Mouse (Mus musculus) splenic B cell, adult 2 months (primary cell): ENCODE measurements around the gene Lars2.
A peak's percentile ranks its signal among the peaks of the same experiment; 100 is the strongest.

Experiments
- DNase-seq: peaks from one replicate; pipeline ENCODE4 v3.0.0-alpha.2; 2011; ENCODE audit warnings: low read depth, low spot score
- H3K27me3 ChIP-seq: 2 replicates; pipeline ENCODE4 v1.6.1; 2012; ENCODE audit warnings: mild to moderate bottlenecking, low read length, moderate library complexity, mixed read lengths; ENCODE audit not compliant: control insufficient read depth, poor library complexity, insufficient read depth, severe bottlenecking
- H3K36me3 ChIP-seq: 2 replicates; pipeline ENCODE4 v1.6.1; 2012; ENCODE audit warnings: mild to moderate bottlenecking, low read length, moderate library complexity, mixed read lengths; ENCODE audit not compliant: control insufficient read depth, poor library complexity, insufficient read depth, severe bottlenecking

Gene Lars2

GRCm38 (mm10) chr9:123500480-123500879 lies 133.8 kb downstream of the Lars2 start:
- no peak for DNase-seq
- Histone ChIP-seq H3K36me3 (peaks cover 2% of the 10 kb centered on the region), H3K27me3 (no peaks in the 10 kb centered on the region)

GRCm38 (mm10) chr9:123503171-123503834 lies 136.6 kb downstream of the Lars2 start:
- peak; percentile 58 for DNase-seq
- no peaks in the 10 kb centered on the region for H3K27me3 ChIP-seq
- peaks cover 5% of the 10 kb centered on the region; the same call in 1 of the 2 replicates for H3K36me3 ChIP-seq

GRCm38 (mm10) chr9:123504325-123504724 lies 137.6 kb downstream of the Lars2 start:
- peaks cover 5% of the 10 kb centered on the region; the same call in 1 of the 2 replicates for H3K36me3 ChIP-seq
- DNase-seq = peak; percentile 83
- H3K27me3 ChIP-seq = no peaks in the 10 kb centered on the region

GRCm38 (mm10) chr9:123505598-123505997 lies 138.9 kb downstream of the Lars2 start:
- DNase-seq = no peak
- no peaks in the 10 kb centered on the region for H3K27me3 ChIP-seq
- H3K36me3 ChIP-seq = peaks cover 5% of the 10 kb centered on the region; the same call in 1 of the 2 replicates

- DNase-seq = no peak
- H3K36me3 ChIP-seq = peaks cover 6% of the 10 kb centered on the region
- no peaks in the 10 kb centered on the region for H3K27me3 ChIP-seq
Observed at GRCm38 (mm10) chr9:123506270-123507146, 139.8 kb downstream of the Lars2 start.

- DNase-seq = no peak
- Histone ChIP-seq H3K36me3 (peaks cover 10% of the 10 kb centered on the region), H3K27me3 (no peaks in the 10 kb centered on the region)
Observed at GRCm38 (mm10) chr9:123507380-123507779, 140.7 kb downstream of the Lars2 start.

GRCm38 (mm10) chr9:123508986-123509385 lies 142.3 kb downstream of the Lars2 start:
- peaks cover 10% of the 10 kb centered on the region for H3K36me3 ChIP-seq
- DNase-seq = no peak
- H3K27me3 ChIP-seq = no peaks in the 10 kb centered on the region

- peaks cover 10% of the 10 kb centered on the region for H3K36me3 ChIP-seq
- DNase-seq = peak; percentile 91
- no peaks in the 10 kb centered on the region for H3K27me3 ChIP-seq
Observed at GRCm38 (mm10) chr9:123509638-123510604, 143.2 kb downstream of the Lars2 start.

GRCm38 (mm10) chr9:123510926-123511325 lies 144.2 kb downstream of the Lars2 start:
- peaks cover 9% of the 10 kb centered on the region for H3K36me3 ChIP-seq
- H3K27me3 ChIP-seq = no peaks in the 10 kb centered on the region
- no peak for DNase-seq
